Comparison of ENCODE assay signal across 10 mouse cellular contexts in genomic region chr12:3385940-3386339, GRCm38 (mm10). TPM values are rescaled to one million over a fixed set of nuclear protein-coding genes. Genes with fewer than 3 reads are reported as not detected.
DNase-seq lines count a peak whose midpoint lies in the region; ATAC-seq and TF ChIP-seq lines count a peak whose summit lies in the region.
"Had no signal": no experiment of that assay in that cellular context is flagged by ENCODE, and none has a peak within 500 bp of the region (broad histone marks: within the 10 kb centered on the region; RNA-seq: fewer than 3 reads in every experiment).

No protein-coding gene starts in this region.

- H3K27me3 ChIP-seq in hindbrain, embryonic 13.5 days: no peaks in the 10 kb centered on the region
- H3K27me3 ChIP-seq in hindbrain, embryonic 11.5 days (ENCODE audit: control insufficient read depth, insufficient read depth, low read length): no peaks in the 10 kb centered on the region
- H3K27me3 ChIP-seq in hindbrain, postnatal 0 days (ENCODE audit: insufficient read depth, low read length): no peaks in the 10 kb centered on the region
- H3K27me3 ChIP-seq: intestine, embryonic 15.5 days had no signal

- ATAC-seq in hindbrain, embryonic 13.5 days (ENCODE audit: low FRiP score): peak; percentile 13; the same call in 1 of the 2 replicates
- no peak for ATAC-seq in hindbrain, embryonic 11.5 days (ENCODE audit: low FRiP score)
- ATAC-seq in hindbrain, postnatal 0 days: peak; percentile 57
- ATAC-seq: CD4-positive, CD25-positive, alpha-beta regulatory T cell, adult 4 months; intestine, embryonic 15.5 days had no signal

- peaks cover 21% of the 10 kb centered on the region for H3K4me1 ChIP-seq in hindbrain, embryonic 13.5 days (replicated peaks)
- no peaks in the 10 kb centered on the region for H3K4me1 ChIP-seq in hindbrain, embryonic 11.5 days (replicated peaks; ENCODE audit: control insufficient read depth, insufficient read depth, low read length)
- peaks cover 10% of the 10 kb centered on the region for H3K4me1 ChIP-seq in hindbrain, postnatal 0 days (ENCODE audit: insufficient read depth, low read length)
- H3K4me1 ChIP-seq: intestine, embryonic 15.5 days had no signal

- peak; percentile 51 to 59 for DNase-seq in cerebellum, postnatal 10 days
- no peak for DNase-seq in cerebellum, adult 11-12 months
- DNase-seq in hindbrain, embryonic 11.5 days (ENCODE audit: low spot score): no peak
- DNase-seq in cerebellum, postnatal 36 days: peak; percentile 31 to 36
- DNase-seq in hindbrain, postnatal 0 days (ENCODE audit: low spot score): peak; percentile 28
- no peak for DNase-seq in urinary bladder, postnatal 25 days (ENCODE audit: low spot score)
- no peak for DNase-seq in ovary, postnatal 10 days (ENCODE audit: low spot score)

- H3K9ac ChIP-seq in hindbrain, embryonic 13.5 days: no peak overlapping the region
- no peak overlapping the region for H3K9ac ChIP-seq in hindbrain, embryonic 11.5 days (ENCODE audit: low read depth, low read length)
- 0 out of 2 replicates have a peak overlapping the region, but pooled peaks have one; percentile 21 for H3K9ac ChIP-seq in hindbrain, postnatal 0 days (replicated peaks; ENCODE audit: low read length)
- H3K9ac ChIP-seq: intestine, embryonic 15.5 days had no signal

- no peak for TF ChIP-seq CTCF in hindbrain, postnatal 0 days (IDR thresholded peaks at IDR 0.05; ENCODE audit: low read depth)

- 56% methylated on average over 10 of the region's 10 CpGs for WGBS in hindbrain, embryonic 13.5 days
- WGBS in hindbrain, embryonic 11.5 days: 69% methylated on average over 10 of the region's 10 CpGs
- whole genome bisulfite sequencing in hindbrain, postnatal 0 days: 27% methylated on average over 10 of the region's 10 CpGs

- H3K9me3 ChIP-seq in hindbrain, embryonic 13.5 days: no peaks in the 10 kb centered on the region
- H3K9me3 ChIP-seq in hindbrain, embryonic 11.5 days (ENCODE audit: control insufficient read depth, low read length): no peaks in the 10 kb centered on the region
- H3K9me3 ChIP-seq in hindbrain, postnatal 0 days (ENCODE audit: low read length): no peaks in the 10 kb centered on the region
- H3K9me3 ChIP-seq: intestine, embryonic 15.5 days had no signal

- peaks cover 93% of the 10 kb centered on the region for H3K36me3 ChIP-seq in hindbrain, embryonic 13.5 days
- H3K36me3 ChIP-seq in hindbrain, embryonic 11.5 days (ENCODE audit: control insufficient read depth, insufficient read depth, low read length): no peaks in the 10 kb centered on the region
- H3K36me3 ChIP-seq in hindbrain, postnatal 0 days (ENCODE audit: insufficient read depth, low read length): peaks cover 31% of the 10 kb centered on the region
- H3K36me3 ChIP-seq: intestine, embryonic 15.5 days had no signal

- no peak overlapping the region for H3K4me2 ChIP-seq in hindbrain, embryonic 13.5 days
- no peak overlapping the region for H3K4me2 ChIP-seq in hindbrain, embryonic 11.5 days (replicated peaks; ENCODE audit: low read depth, low read length)
- 0 out of 2 replicates have a peak overlapping the region, but pooled peaks have one; percentile 13 for H3K4me2 ChIP-seq in hindbrain, postnatal 0 days (ENCODE audit: low read depth, low read length)
- H3K4me2 ChIP-seq: intestine, embryonic 15.5 days had no signal

- H3K27ac ChIP-seq in hindbrain, embryonic 13.5 days: peak overlapping the region; percentile 52; the same call in 1 of the 2 replicates
- no peak overlapping the region for H3K27ac ChIP-seq in hindbrain, embryonic 11.5 days (ENCODE audit: low read depth, low read length)
- H3K27ac ChIP-seq in hindbrain, postnatal 0 days: peak overlapping the region; percentile 49
- H3K27ac ChIP-seq: intestine, embryonic 15.5 days had no signal

- no peak overlapping the region for H3K4me3 ChIP-seq in hindbrain, embryonic 13.5 days
- no peak overlapping the region for H3K4me3 ChIP-seq in hindbrain, embryonic 11.5 days (ENCODE audit: low read depth, low read length)
- H3K4me3 ChIP-seq in hindbrain, postnatal 0 days (ENCODE audit: low read length): no peak overlapping the region
- H3K4me3 ChIP-seq: intestine, embryonic 15.5 days had no signal

RNA-seq across cellular contexts. Expression of gene Kif3c, which starts 21.0 kb away (rescaled TPM):
- polyA plus RNA-seq in hindbrain, embryonic 13.5 days (2015; fragmentation: Nextera tagmentation; extraction: Ambion mirVana): 77.8 and 80.7 TPM in 2 replicates
- polyA plus RNA-seq in hindbrain, embryonic 11.5 days (2014; fragmentation: Nextera tagmentation; extraction: Ambion mirVana): 23.4 and 28.3 TPM in 2 replicates
- total RNA-seq in hindbrain, postnatal 0 days (2014; rRNA removed): 142 and 150 TPM in 2 replicates
- polyA plus RNA-seq in hindbrain, postnatal 0 days (2015; fragmentation: Nextera tagmentation; extraction: Ambion mirVana): 56.0 and 58.5 TPM in 2 replicates

RNA-seq across cellular contexts. Expression of gene Asxl2, which starts 40.7 kb away (rescaled TPM):
- polyA plus RNA-seq in hindbrain, embryonic 13.5 days (2015; fragmentation: Nextera tagmentation; extraction: Ambion mirVana): 12.8 and 14.5 TPM in 2 replicates
- polyA plus RNA-seq in hindbrain, embryonic 11.5 days (2014; fragmentation: Nextera tagmentation; extraction: Ambion mirVana): 13.2 and 21.3 TPM in 2 replicates
- total RNA-seq in hindbrain, postnatal 0 days (2014; rRNA removed): 13.2 and 16.1 TPM in 2 replicates
- 9.6 and 10.7 TPM in 2 replicates for polyA plus RNA-seq in hindbrain, postnatal 0 days (2015; fragmentation: Nextera tagmentation; extraction: Ambion mirVana)

Comparison
In these comparisons a context has a peak if more than half of its experiments do, and no peak if none do; other contexts are left out.
1. DNase-seq: peak in cerebellum, postnatal 10 days (2 of 2), cerebellum, postnatal 36 days (2 of 2) and hindbrain, postnatal 0 days (single experiment); none in cerebellum, adult 11-12 months (single experiment), hindbrain, embryonic 11.5 days (single experiment), urinary bladder, postnatal 25 days (single experiment) and ovary, postnatal 10 days (single experiment).